ENCODE assay signal across 8 mouse cellular contexts in genomic region chr8:46152064-46153031, GRCm38 (mm10). TPM values are rescaled to one million over a fixed set of nuclear protein-coding genes. Genes with fewer than 3 reads are reported as not detected.
DNase-seq lines count a peak whose midpoint lies in the region; ATAC-seq and TF ChIP-seq lines count a peak whose summit lies in the region.

TSS of gene Snx25 (minus strand) at chr8:46152159.

- TF ChIP-seq CTCF in layer of hippocampus, adult 2 months (conservative IDR thresholded peaks at IDR 0.05) = no peak
- no peak for TF ChIP-seq CTCF in thymus, adult 2 months (IDR thresholded peaks at IDR 0.05; ENCODE audit: borderline replicate concordance, control insufficient read depth, extremely low read depth, insufficient read depth, low read length, poor library complexity)

- 7% methylated on average over 42 of the region's 103 CpGs for WGBS in forebrain, embryonic 14.5 days
- whole genome bisulfite sequencing in lung, embryonic 15.5 days = 2% methylated on average over 80 of the region's 103 CpGs
- 5% methylated on average over 101 of the region's 103 CpGs for WGBS in thymus, adult 2 months

- peak; percentile 69 for ATAC-seq in cerebellum, adult (ENCODE audit: insufficient number of reproducible peaks, low FRiP score, low TSS enrichment)
- peak; percentile 92 for ATAC-seq in forebrain, embryonic 14.5 days
- ATAC-seq in lung, embryonic 15.5 days (ENCODE audit: borderline replicate concordance, extremely low read depth, low FRiP score, low TSS enrichment) = peak; percentile 91

- H3K27ac ChIP-seq in forebrain, embryonic 14.5 days (ENCODE audit: low read depth, low read length) = peak within 1 kb of the TSS; percentile 65
- peak within 1 kb of the TSS; percentile 88 for H3K27ac ChIP-seq in layer of hippocampus, adult 2 months
- H3K27ac ChIP-seq in lung, embryonic 15.5 days = peak within 1 kb of the TSS; percentile 44
- peak within 1 kb of the TSS; percentile 99 for H3K27ac ChIP-seq in thymus, adult 2 months (ENCODE audit: control insufficient read depth, insufficient read depth, low read length)

- peak within 1 kb of the TSS; percentile 82 for H3K9ac ChIP-seq in forebrain, embryonic 14.5 days (ENCODE audit: low read length)
- H3K9ac ChIP-seq in lung, embryonic 15.5 days = peak within 1 kb of the TSS; percentile 80

- H3K4me3 ChIP-seq in forebrain, embryonic 14.5 days (ENCODE audit: low read depth, low read length) = peak within 1 kb of the TSS; percentile 86
- H3K4me3 ChIP-seq in layer of hippocampus, adult 2 months = peak within 1 kb of the TSS; percentile 78
- H3K4me3 ChIP-seq in lung, embryonic 15.5 days = peak within 1 kb of the TSS; percentile 89
- peak within 1 kb of the TSS; percentile 63 for H3K4me3 ChIP-seq in thymus, adult 2 months (ENCODE audit: control insufficient read depth, insufficient read depth, low read length)

- H3K9me3 ChIP-seq in forebrain, embryonic 14.5 days (replicated peaks; ENCODE audit: control insufficient read depth, low read length) = no peaks in the 10 kb centered on the region
- H3K9me3 ChIP-seq in lung, embryonic 15.5 days = no peaks in the 10 kb centered on the region

- peak within 1 kb of the TSS; percentile 65 for H3K4me2 ChIP-seq in forebrain, embryonic 14.5 days (ENCODE audit: low read length)
- peak within 1 kb of the TSS; percentile 95 for H3K4me2 ChIP-seq in lung, embryonic 15.5 days

- DNase-seq in ES-CJ7 (ENCODE audit: low read depth, low spot score) = peak; percentile 78
- peak; percentile 85 for DNase-seq in forebrain, embryonic 14.5 days (ENCODE audit: low spot score)
- DNase-seq in heart, postnatal 14 days = peak; percentile 86 to 92
- DNase-seq in layer of hippocampus, adult 2 months (ENCODE audit: low spot score in 2 of 2) = peak; percentile 80 to 84
- DNase-seq in ovary, adult 18-20 months (ENCODE audit: low spot score) = peak; percentile 67
- peak; percentile 94 for DNase-seq in thymus, adult 2 months

- peak; percentile 80; the same call in 1 of the 2 replicates for TF ChIP-seq POLR2A in thymus, adult 2 months (IDR thresholded peaks at IDR 0.05; ENCODE audit: control insufficient read depth, extremely low read depth, insufficient read depth, low read length, poor library complexity)

- no peaks in the 10 kb centered on the region for H3K36me3 ChIP-seq in forebrain, embryonic 14.5 days (ENCODE audit: control insufficient read depth, insufficient read depth, low read length)
- no peaks in the 10 kb centered on the region for H3K36me3 ChIP-seq in lung, embryonic 15.5 days
- H3K36me3 ChIP-seq in thymus, adult 2 months (ENCODE audit: control insufficient read depth, insufficient read depth, low read length) = no peaks in the 10 kb centered on the region

- H3K27me3 ChIP-seq in forebrain, embryonic 14.5 days (replicated peaks; ENCODE audit: control insufficient read depth, insufficient read depth, low read length) = no peaks in the 10 kb centered on the region
- peaks cover 6% of the 10 kb centered on the region for H3K27me3 ChIP-seq in lung, embryonic 15.5 days
- H3K27me3 ChIP-seq in thymus, adult 2 months (ENCODE audit: control insufficient read depth, insufficient read depth, low read length) = no peaks in the 10 kb centered on the region

- intact Hi-C loops in heart, postnatal 14 days (cut with DNase I) = loop anchor here (5.0 kb wide), 2 partner anchors 60 to 150 kb away; no protein-coding TSS in a partner anchor

- H3K4me1 ChIP-seq in forebrain, embryonic 14.5 days (ENCODE audit: control insufficient read depth, insufficient read depth, low read length) = peaks cover 7% of the 10 kb centered on the region; the same call in 1 of the 2 replicates
- H3K4me1 ChIP-seq in lung, embryonic 15.5 days = peaks cover 14% of the 10 kb centered on the region
- peaks cover 7% of the 10 kb centered on the region for H3K4me1 ChIP-seq in thymus, adult 2 months (replicated peaks; ENCODE audit: control insufficient read depth, insufficient read depth, low read length)

RNA-seq across cellular contexts. Expression of gene Snx25, which starts in this region (rescaled TPM):
- 7.4 and 8.0 TPM in 2 replicates for polyA plus RNA-seq in forebrain, embryonic 14.5 days (2014; fragmentation: Nextera tagmentation; extraction: Ambion mirVana)
- total RNA-seq in heart, postnatal 14 days (2021) = 10 to 100 TPM; 12.0 to 12.4 TPM
- total RNA-seq in layer of hippocampus, adult 2 months (2021) = 10 to 100 TPM; 41.8 to 45.3 TPM
- polyA plus RNA-seq in lung, embryonic 15.5 days (2015; fragmentation: Nextera tagmentation; extraction: Ambion mirVana) = 8.1 and 9.7 TPM in 2 replicates
- 7.5 and 8.7 TPM in 2 replicates for polyA plus RNA-seq in thymus, adult 2 months (2012; rRNA removed)

Comparison
In these comparisons a context has a peak if more than half of its experiments do, and no peak if none do; other contexts are left out.
1. Peak in every context shown above with its lines: DNase-seq, ATAC-seq, H3K4me3 ChIP-seq and H3K27ac ChIP-seq.
2. H3K27ac ChIP-seq: peak in every context shown above with its lines; median percentile 99 in thymus, adult 2 months; 88 in layer of hippocampus, adult 2 months; 65 in forebrain, embryonic 14.5 days; 44 in lung, embryonic 15.5 days.